In genomic region chr13:82892731-82893130, GRCm38 (mm10) we compare ENCODE assay signal across 10 mouse cellular contexts.
DNase-seq lines count a peak whose midpoint lies in the region; TF ChIP-seq lines count a peak whose summit lies in the region.
"Had no signal": no experiment of that assay in that cellular context is flagged by ENCODE, and none has a peak within 500 bp of the region (broad histone marks: within the 10 kb centered on the region; RNA-seq: fewer than 3 reads in every experiment).

No protein-coding gene starts in this region.

- no peak for TF ChIP-seq CTCF in left cerebral cortex, adult 2 months (IDR thresholded peaks at IDR 0.05)

- intact Hi-C loops in left cerebral cortex, adult 2 months (cut with DNase I) = no loop called here
- intact Hi-C loops in left cerebral cortex, postnatal 14 days (cut with DNase I) = no loop called here

- H3K27ac ChIP-seq in left cerebral cortex, adult 2 months = peak overlapping the region; percentile 3
- H3K27ac ChIP-seq: embryonic facial prominence, embryonic 12.5 days had no signal

- H3K4me3 ChIP-seq in left cerebral cortex, adult 2 months = no peak overlapping the region
- H3K4me3 ChIP-seq: embryonic facial prominence, embryonic 12.5 days; megakaryocyte, embryonic 14.5 days had no signal

- DNase-seq in cerebellum, postnatal 36 days = peak; percentile 7 to 25
- no peak for DNase-seq in cerebellum, adult 9-10 months
- DNase-seq in left cerebral cortex, adult 2 months (ENCODE audit: extremely low spot score in 1 of 2, low spot score in 2 of 2) = peak in 1 of 2 experiments; percentile 33
- DNase-seq in left cerebral cortex, postnatal 14 days (ENCODE audit: low spot score in 2 of 2) = no peak
- DNase-seq in gastrocnemius, postnatal 25 days = peak; percentile 10
- peak; percentile 13 for DNase-seq in lung, postnatal 14 days
- DNase-seq in spleen, postnatal 4 days (ENCODE audit: low spot score in 2 of 2) = no peak
- no peak for DNase-seq in embryo, embryonic 11 days

Comparison
In these comparisons a context has a peak if more than half of its experiments do, and no peak if none do; other contexts are left out.
1. DNase-seq: peak in cerebellum, postnatal 36 days (2 of 2), gastrocnemius, postnatal 25 days (single experiment) and lung, postnatal 14 days (single experiment); none in cerebellum, adult 9-10 months (single experiment), left cerebral cortex, postnatal 14 days (0 of 2), spleen, postnatal 4 days (0 of 2) and embryo, embryonic 11 days (single experiment).